Mouse (Mus musculus) forebrain, embryonic 15.5 days (tissue): Measurements from ENCODE around the gene Ubtd2. TPM values are rescaled to one million over a fixed set of nuclear protein-coding genes. Genes with fewer than 3 reads are reported as not detected.
A peak's percentile ranks its signal among the peaks of the same experiment; 100 is the strongest.
"Not testable (repeated sequence)": the region's sequence is repeated elsewhere in the genome, so short reads cannot be mapped to it uniquely, and the experiment has no call there.

ENCODE experiments used
- ATAC-seq: fragments of 200-750 bp; cut with Nextera tagmentation; replicated peaks from 2 replicates; pipeline ENCODE4 v1.8.0; 2017; ENCODE audit warnings: mild to moderate bottlenecking, moderate TSS enrichment, moderate library complexity
- H3K27ac ChIP-seq: fragments of 300-500 bp; sonication (generic); replicated peaks from 2 replicates; pipeline ENCODE4 v1.5.1; 2015; ENCODE audit warnings: mild to moderate bottlenecking, inconsistent platforms
- H3K27me3 ChIP-seq: fragments of 300-500 bp; sonication (generic); 2 replicates; pipeline ENCODE4 v1.6.1; 2015; ENCODE audit warnings: inconsistent platforms
- H3K36me3 ChIP-seq: fragments of 300-500 bp; sonication (generic); 2 replicates; pipeline ENCODE4 v1.6.1; 2015; ENCODE audit warnings: mild to moderate bottlenecking, inconsistent platforms
- H3K4me1 ChIP-seq: fragments of 300-500 bp; sonication (generic); 2 replicates; pipeline ENCODE4 v1.6.1; 2015; ENCODE audit warnings: inconsistent platforms
- H3K4me2 ChIP-seq: fragments of 300-500 bp; sonication (generic); replicated peaks from 2 replicates; pipeline ENCODE4 v1.6.1; 2015; ENCODE audit warnings: mild to moderate bottlenecking, inconsistent platforms
- H3K4me3 ChIP-seq: fragments of 300-500 bp; sonication (generic); 2 replicates; pipeline ENCODE4 v1.5.1; 2015; ENCODE audit warnings: mild to moderate bottlenecking, inconsistent platforms
- H3K9ac ChIP-seq: fragments of 300-500 bp; sonication (generic); replicated peaks from 2 replicates; pipeline ENCODE4 v1.6.1; 2015; ENCODE audit warnings: mild to moderate bottlenecking, inconsistent platforms
- H3K9me3 ChIP-seq: fragments of 300-500 bp; sonication (generic); 2 replicates; pipeline ENCODE4 v1.6.1; 2016; ENCODE audit warnings: inconsistent platforms
- WGBS: fragments of 180-500 bp; shearing (Covaris S2); methylation state at CpG from one replicate; pipeline ENCODE4 v1.1.7; 2015; ENCODE audit warnings: mixed read lengths; 5-methylcytosine and 5-hydroxymethylcytosine counted together
- polyA plus RNA-seq: library from polyadenylated mRNA; unstranded; fragments of >200 nt; fragmentation: Nextera tagmentation; extraction: Ambion mirVana; gene quantifications from 2 replicates; pipeline ENCODE4 v1.2.1, GENCODE M21; 2015

The Ubtd2 gene
- polyA plus RNA-seq, 1 experiment from 2014 or later: 65.0 TPM

GRCm38 (mm10) chr11:32503711-32504110 is 48.5 kb downstream of the Ubtd2 start:
- WGBS: 95% methylated on average over 2 of the region's 2 CpGs
- Histone ChIP-seq H3K36me3 (peaks cover 7% of the 10 kb centered on the region; the same call in 1 of the 2 replicates), H3K4me1 (peaks cover 7% of the 10 kb centered on the region), H3K9ac (no peak overlapping the region), H3K4me2 (no peak overlapping the region), H3K27ac (no peak overlapping the region), H3K27me3 (no peaks in the 10 kb centered on the region), H3K9me3 (no peaks in the 10 kb centered on the region), H3K4me3 (no peak overlapping the region)
- no peak for ATAC-seq

GRCm38 (mm10) chr11:32505091-32505739 is 50.0 kb downstream of the Ubtd2 start:
- Histone ChIP-seq H3K4me2 (no peak overlapping the region), H3K27ac (no peak overlapping the region), H3K9ac (no peak overlapping the region), H3K27me3 (no peaks in the 10 kb centered on the region), H3K4me1 (no peaks in the 10 kb centered on the region; the same call in 1 of the 2 replicates), H3K9me3 (no peaks in the 10 kb centered on the region), H3K36me3 (peaks cover 3% of the 10 kb centered on the region; the same call in 1 of the 2 replicates), H3K4me3 (no peak overlapping the region)
- 87% methylated on average over 7 of the region's 7 CpGs for WGBS
- ATAC-seq: no peak

- Histone ChIP-seq H3K36me3 (no peaks in the 10 kb centered on the region), H3K9ac (no peak overlapping the region), H3K4me1 (no peaks in the 10 kb centered on the region; the same call in 1 of the 2 replicates), H3K9me3 (no peaks in the 10 kb centered on the region), H3K4me2 (no peak overlapping the region), H3K4me3 (no peak overlapping the region), H3K27me3 (no peaks in the 10 kb centered on the region), H3K27ac (no peak overlapping the region)
- 76% methylated on average over 1 of the region's 1 CpGs for WGBS
- ATAC-seq: no peak
These were observed 55.8 kb downstream of the Ubtd2 start for GRCm38 (mm10) chr11:32510930-32511329.

- not testable (repeated sequence) for H3K4me3 ChIP-seq, H3K9ac ChIP-seq, H3K9me3 ChIP-seq, H3K27ac ChIP-seq, ATAC-seq, H3K4me1 ChIP-seq, H3K36me3 ChIP-seq, H3K4me2 ChIP-seq, H3K27me3 ChIP-seq
- WGBS: 90% methylated on average over 5 of the region's 5 CpGs
These were observed 59.7 kb downstream of the Ubtd2 start for GRCm38 (mm10) chr11:32514853-32515252.

- H3K27ac ChIP-seq: peak overlapping the region; percentile 69
- WGBS: 81% methylated on average over 12 of the region's 12 CpGs
- 0 out of 2 replicates have a peak, but pooled peaks have one; percentile 29 for ATAC-seq
These were observed 60.9 kb downstream of the Ubtd2 start for GRCm38 (mm10) chr11:32516091-32516490.

GRCm38 (mm10) chr11:32516916-32517712 is 61.9 kb downstream of the Ubtd2 start:
- H3K9ac ChIP-seq: no peak overlapping the region
- no peaks in the 10 kb centered on the region for H3K9me3 ChIP-seq
- peak overlapping the region; percentile 77 for H3K27ac ChIP-seq
- ATAC-seq: peak; percentile 71
- no peak overlapping the region for H3K4me2 ChIP-seq
- peaks cover 5% of the 10 kb centered on the region for H3K4me1 ChIP-seq
- no peak overlapping the region for H3K4me3 ChIP-seq
- H3K36me3 ChIP-seq: 0 out of 2 replicates have a peak, but pooled peaks cover 4% of the 10 kb centered on the region
- no peaks in the 10 kb centered on the region for H3K27me3 ChIP-seq
- 76% methylated on average over 8 of the region's 8 CpGs for WGBS

More at GRCm38 (mm10) chr11:32516091-32516490, 60.9 kb downstream of the Ubtd2 start:
- Histone ChIP-seq H3K9ac (no peak overlapping the region), H3K4me1 (peaks cover 5% of the 10 kb centered on the region), H3K9me3 (no peaks in the 10 kb centered on the region), H3K36me3 (0 out of 2 replicates have a peak, but pooled peaks cover 4% of the 10 kb centered on the region), H3K4me3 (no peak overlapping the region), H3K4me2 (no peak overlapping the region), H3K27me3 (no peaks in the 10 kb centered on the region)

GRCm38 (mm10) chr11:32518770-32519169 is 63.6 kb downstream of the Ubtd2 start:
- Histone ChIP-seq H3K4me1 (peaks cover 5% of the 10 kb centered on the region), H3K9me3 (no peaks in the 10 kb centered on the region), H3K27ac (no peak overlapping the region), H3K36me3 (0 out of 2 replicates have a peak, but pooled peaks cover 4% of the 10 kb centered on the region), H3K9ac (no peak overlapping the region), H3K4me2 (no peak overlapping the region), H3K27me3 (no peaks in the 10 kb centered on the region), H3K4me3 (no peak overlapping the region)
- ATAC-seq: no peak
- WGBS: 89% methylated on average over 4 of the region's 4 CpGs

GRCm38 (mm10) chr11:32519354-32519753 is 64.2 kb downstream of the Ubtd2 start:
- no peak for ATAC-seq
- Histone ChIP-seq H3K9me3 (no peaks in the 10 kb centered on the region), H3K27me3 (no peaks in the 10 kb centered on the region), H3K9ac (no peak overlapping the region), H3K36me3 (0 out of 2 replicates have a peak, but pooled peaks cover 4% of the 10 kb centered on the region), H3K4me1 (peaks cover 5% of the 10 kb centered on the region), H3K4me3 (no peak overlapping the region), H3K4me2 (no peak overlapping the region), H3K27ac (no peak overlapping the region)
- WGBS: 100% methylated on average over 1 of the region's 1 CpGs

GRCm38 (mm10) chr11:32521246-32521645 is 66.1 kb downstream of the Ubtd2 start:
- ATAC-seq: no peak
- Histone ChIP-seq H3K9ac (no peak overlapping the region), H3K36me3 (0 out of 2 replicates have a peak, but pooled peaks cover 2% of the 10 kb centered on the region), H3K27ac (no peak overlapping the region), H3K4me1 (peaks cover 5% of the 10 kb centered on the region), H3K9me3 (no peaks in the 10 kb centered on the region), H3K4me3 (no peak overlapping the region), H3K4me2 (no peak overlapping the region), H3K27me3 (no peaks in the 10 kb centered on the region)
- WGBS: 88% methylated on average over 2 of the region's 2 CpGs

- WGBS: 89% methylated on average over 11 of the region's 11 CpGs
- Histone ChIP-seq H3K4me2 (no peak overlapping the region), H3K27ac (no peak overlapping the region), H3K36me3 (no peaks in the 10 kb centered on the region), H3K9me3 (no peaks in the 10 kb centered on the region), H3K4me3 (no peak overlapping the region), H3K9ac (no peak overlapping the region), H3K27me3 (no peaks in the 10 kb centered on the region), H3K4me1 (no peaks in the 10 kb centered on the region)
- ATAC-seq: no peak
These were observed 69.2 kb downstream of the Ubtd2 start for GRCm38 (mm10) chr11:32524122-32524920.

- 88% methylated on average over 4 of the region's 4 CpGs for WGBS
- H3K4me3 ChIP-seq: no peak overlapping the region
- ATAC-seq: no peak
- no peaks in the 10 kb centered on the region for H3K36me3 ChIP-seq
- no peaks in the 10 kb centered on the region for H3K27me3 ChIP-seq
- H3K4me2 ChIP-seq: no peak overlapping the region
- H3K9ac ChIP-seq: no peak overlapping the region
- no peaks in the 10 kb centered on the region for H3K9me3 ChIP-seq
- H3K4me1 ChIP-seq: peaks cover 4% of the 10 kb centered on the region
- H3K27ac ChIP-seq: no peak overlapping the region
These were observed 71.8 kb downstream of the Ubtd2 start for GRCm38 (mm10) chr11:32527006-32527405.

GRCm38 (mm10) chr11:32530151-32530550 is 75.0 kb downstream of the Ubtd2 start:
- no peak for ATAC-seq
- H3K4me3 ChIP-seq: no peak overlapping the region
- no peaks in the 10 kb centered on the region for H3K27me3 ChIP-seq
- no peaks in the 10 kb centered on the region for H3K36me3 ChIP-seq
- peaks cover 22% of the 10 kb centered on the region for H3K4me1 ChIP-seq
- WGBS: 83% methylated on average over 1 of the region's 1 CpGs
- H3K9ac ChIP-seq: no peak overlapping the region
- no peak overlapping the region for H3K4me2 ChIP-seq
- H3K9me3 ChIP-seq: no peaks in the 10 kb centered on the region
- H3K27ac ChIP-seq: no peak overlapping the region
